Mouse (Mus musculus): Measurements from ENCODE around the gene Olfr91. TPM values are rescaled to one million over a fixed set of nuclear protein-coding genes. Genes with fewer than 3 reads are reported as not detected.

Olfr91 gene
- polyA plus RNA-seq, 1 experiment, result 0.22 TPM

DNA sequence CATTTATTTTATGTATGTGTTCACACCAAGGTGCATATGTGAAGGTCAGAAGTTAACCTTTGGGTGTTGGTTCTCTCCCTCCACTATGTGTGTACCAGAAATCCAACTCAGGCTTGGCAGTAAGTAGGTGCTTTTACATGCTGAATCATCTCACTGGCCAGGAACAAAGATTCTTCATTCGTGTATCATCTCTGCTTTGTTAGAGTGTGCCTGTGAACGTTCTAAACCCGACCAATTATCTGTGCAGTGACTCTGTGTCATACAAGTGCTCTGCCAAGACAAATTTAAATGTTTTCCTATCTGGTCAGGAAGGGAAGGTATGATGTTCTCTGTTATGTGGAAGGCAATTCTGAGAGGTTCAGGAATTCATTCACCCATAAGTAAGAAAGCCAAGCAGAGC lies 36.6 kb downstream of the Olfr91 start:
- no peak overlapping the region for H3K4me3 ChIP-seq (ENCODE audit: control insufficient read depth, low read depth, low read length)
- TF ChIP-seq CTCF (IDR thresholded peaks at IDR 0.05; ENCODE audit: control insufficient read depth, insufficient read depth, insufficient replicate concordance, low read depth, low read length) (no peak), POLR2A (IDR thresholded peaks at IDR 0.05; ENCODE audit: control insufficient read depth, low read depth, low read length) (no peak)
- no peak overlapping the region for H3K27ac ChIP-seq (ENCODE audit: control insufficient read depth, insufficient read depth, low read depth, low read length)
- H3K4me1 ChIP-seq (ENCODE audit: control insufficient read depth, insufficient read depth, low read length), result peaks cover 2% of the 10 kb centered on the region; the same call in 1 of the 2 replicates
- H3K27me3 ChIP-seq (ENCODE audit: control insufficient read depth, insufficient read depth, low read length), result no peaks in the 10 kb centered on the region
- no peaks in the 10 kb centered on the region for H3K36me3 ChIP-seq (ENCODE audit: control insufficient read depth, insufficient read depth, low read length)

DNA sequence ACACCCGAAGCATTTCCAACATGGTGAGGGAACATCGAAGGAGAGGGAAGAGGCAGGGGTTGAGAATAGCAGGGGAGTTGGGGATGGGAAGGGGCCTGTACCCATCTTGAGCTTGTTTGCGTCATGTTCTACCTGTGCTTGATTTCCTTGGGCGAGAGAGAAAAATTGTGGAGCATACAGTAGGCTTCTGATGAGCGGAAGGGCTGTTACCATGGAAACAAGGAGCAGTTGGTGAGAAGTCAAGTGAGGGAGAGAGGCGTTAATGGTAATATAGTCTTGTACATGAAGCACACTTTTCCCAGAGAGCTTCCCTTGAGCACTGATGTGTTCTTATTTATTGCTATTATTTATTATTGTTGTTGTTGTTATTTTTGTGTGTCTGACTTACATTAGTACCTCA lies 41.1 kb downstream of the Olfr91 start:
- Histone ChIP-seq H3K4me1 (ENCODE audit: control insufficient read depth, insufficient read depth, low read length) (peaks cover 2% of the 10 kb centered on the region; the same call in 1 of the 2 replicates), H3K27me3 (ENCODE audit: control insufficient read depth, insufficient read depth, low read length) (no peaks in the 10 kb centered on the region), H3K27ac (ENCODE audit: control insufficient read depth, insufficient read depth, low read depth, low read length) (no peak overlapping the region), H3K36me3 (ENCODE audit: control insufficient read depth, insufficient read depth, low read length) (no peaks in the 10 kb centered on the region), H3K4me3 (ENCODE audit: control insufficient read depth, low read depth, low read length) (peak overlapping the region; percentile 80)
- TF ChIP-seq CTCF (IDR thresholded peaks at IDR 0.05; ENCODE audit: control insufficient read depth, insufficient read depth, insufficient replicate concordance, low read depth, low read length), result no peak
- no peak for TF ChIP-seq POLR2A (IDR thresholded peaks at IDR 0.05; ENCODE audit: control insufficient read depth, low read depth, low read length)

DNA sequence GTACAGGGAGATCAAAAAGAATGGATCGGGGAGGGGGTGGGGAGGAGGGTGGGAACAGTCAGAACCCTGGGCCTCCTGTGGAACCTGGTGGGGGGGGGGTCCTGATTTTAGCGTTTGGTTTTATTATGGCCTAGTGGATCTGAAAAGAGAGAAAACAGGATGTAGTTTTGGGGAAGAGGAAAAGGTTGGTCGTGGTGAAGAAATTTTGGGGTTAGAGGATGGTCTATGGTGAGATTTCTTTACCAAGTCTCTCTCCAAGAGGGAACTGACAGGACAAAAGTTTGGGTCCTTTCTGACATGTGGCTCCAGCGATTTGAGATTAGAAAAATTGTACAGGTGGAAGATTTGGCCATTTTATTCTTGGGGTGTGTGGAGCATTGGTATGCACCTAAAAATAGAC lies 46.3 kb downstream of the Olfr91 start:
- no peaks in the 10 kb centered on the region for H3K36me3 ChIP-seq (ENCODE audit: control insufficient read depth, insufficient read depth, low read length)
- H3K27me3 ChIP-seq (ENCODE audit: control insufficient read depth, insufficient read depth, low read length), result no peaks in the 10 kb centered on the region
- no peak overlapping the region for H3K4me3 ChIP-seq (ENCODE audit: control insufficient read depth, low read depth, low read length)
- TF ChIP-seq CTCF (IDR thresholded peaks at IDR 0.05; ENCODE audit: control insufficient read depth, insufficient read depth, insufficient replicate concordance, low read depth, low read length) (no peak), POLR2A (IDR thresholded peaks at IDR 0.05; ENCODE audit: control insufficient read depth, low read depth, low read length) (no peak)
- peaks cover 20% of the 10 kb centered on the region for H3K4me1 ChIP-seq (ENCODE audit: control insufficient read depth, insufficient read depth, low read length)
- no peak overlapping the region for H3K27ac ChIP-seq (ENCODE audit: control insufficient read depth, insufficient read depth, low read depth, low read length)

DNA sequence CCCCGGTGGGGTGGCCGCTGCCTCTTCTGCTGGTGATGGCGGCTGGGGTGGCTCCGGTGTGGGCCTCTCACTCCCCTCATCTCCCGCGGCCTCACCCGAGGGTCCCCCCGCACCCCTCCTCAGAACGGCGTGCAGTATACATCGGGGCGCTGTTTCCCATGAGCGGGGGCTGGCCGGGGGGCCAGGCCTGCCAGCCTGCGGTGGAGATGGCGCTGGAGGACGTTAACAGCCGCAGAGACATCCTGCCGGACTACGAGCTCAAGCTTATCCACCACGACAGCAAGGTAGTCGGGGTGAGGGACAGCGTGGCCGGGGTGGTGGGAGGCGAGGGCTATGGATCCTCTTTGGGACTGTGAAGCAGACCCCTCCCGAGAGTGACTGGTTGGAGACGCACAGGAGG lies 47.2 kb downstream of the Olfr91 start:
- H3K27me3 ChIP-seq (ENCODE audit: control insufficient read depth, insufficient read depth, low read length), result no peaks in the 10 kb centered on the region; the same call in 1 of the 2 replicates
- no peaks in the 10 kb centered on the region for H3K36me3 ChIP-seq (ENCODE audit: control insufficient read depth, insufficient read depth, low read length)
- peak overlapping the region; percentile 75 for H3K4me3 ChIP-seq (ENCODE audit: control insufficient read depth, low read depth, low read length)
- H3K27ac ChIP-seq (ENCODE audit: control insufficient read depth, insufficient read depth, low read depth, low read length), result no peak overlapping the region
- H3K4me1 ChIP-seq (ENCODE audit: control insufficient read depth, insufficient read depth, low read length), result peaks cover 23% of the 10 kb centered on the region
- TF ChIP-seq POLR2A (IDR thresholded peaks at IDR 0.05; ENCODE audit: control insufficient read depth, low read depth, low read length), result no peak
- TF ChIP-seq CTCF (IDR thresholded peaks at IDR 0.05; ENCODE audit: control insufficient read depth, insufficient read depth, insufficient replicate concordance, low read depth, low read length), result no peak

DNA sequence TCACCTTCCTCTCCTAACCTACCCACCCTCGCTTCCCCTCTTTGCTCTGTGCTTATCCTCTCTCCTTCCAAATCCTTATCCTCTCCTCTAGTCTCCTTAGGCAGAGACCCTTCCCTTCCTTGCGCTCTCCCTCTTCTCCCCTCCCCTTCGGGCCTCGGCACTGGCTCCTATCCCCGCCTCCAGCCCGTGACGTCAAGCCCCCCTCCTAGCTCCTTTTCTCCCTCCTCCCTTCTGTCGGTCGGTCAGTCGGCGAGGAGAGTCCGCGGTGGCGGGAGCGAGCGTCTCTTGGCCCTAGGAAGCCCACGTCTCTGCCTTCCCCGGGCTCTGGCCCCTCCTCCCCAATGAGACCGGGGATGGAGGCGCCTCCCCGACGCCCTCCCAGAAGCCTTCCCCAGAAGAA lies 47.7 kb downstream of the Olfr91 start:
- H3K36me3 ChIP-seq (ENCODE audit: control insufficient read depth, insufficient read depth, low read length), result no peaks in the 10 kb centered on the region
- TF ChIP-seq POLR2A (IDR thresholded peaks at IDR 0.05; ENCODE audit: control insufficient read depth, low read depth, low read length) (peak; percentile 55; the same call in 1 of the 2 replicates), CTCF (IDR thresholded peaks at IDR 0.05; ENCODE audit: control insufficient read depth, insufficient read depth, insufficient replicate concordance, low read depth, low read length) (no peak)
- H3K27me3 ChIP-seq (ENCODE audit: control insufficient read depth, insufficient read depth, low read length), result no peaks in the 10 kb centered on the region; the same call in 1 of the 2 replicates
- H3K4me1 ChIP-seq (ENCODE audit: control insufficient read depth, insufficient read depth, low read length), result peaks cover 23% of the 10 kb centered on the region
- H3K4me3 ChIP-seq (ENCODE audit: control insufficient read depth, low read depth, low read length), result peak overlapping the region; percentile 75
- H3K27ac ChIP-seq (ENCODE audit: control insufficient read depth, insufficient read depth, low read depth, low read length), result no peak overlapping the region

DNA sequence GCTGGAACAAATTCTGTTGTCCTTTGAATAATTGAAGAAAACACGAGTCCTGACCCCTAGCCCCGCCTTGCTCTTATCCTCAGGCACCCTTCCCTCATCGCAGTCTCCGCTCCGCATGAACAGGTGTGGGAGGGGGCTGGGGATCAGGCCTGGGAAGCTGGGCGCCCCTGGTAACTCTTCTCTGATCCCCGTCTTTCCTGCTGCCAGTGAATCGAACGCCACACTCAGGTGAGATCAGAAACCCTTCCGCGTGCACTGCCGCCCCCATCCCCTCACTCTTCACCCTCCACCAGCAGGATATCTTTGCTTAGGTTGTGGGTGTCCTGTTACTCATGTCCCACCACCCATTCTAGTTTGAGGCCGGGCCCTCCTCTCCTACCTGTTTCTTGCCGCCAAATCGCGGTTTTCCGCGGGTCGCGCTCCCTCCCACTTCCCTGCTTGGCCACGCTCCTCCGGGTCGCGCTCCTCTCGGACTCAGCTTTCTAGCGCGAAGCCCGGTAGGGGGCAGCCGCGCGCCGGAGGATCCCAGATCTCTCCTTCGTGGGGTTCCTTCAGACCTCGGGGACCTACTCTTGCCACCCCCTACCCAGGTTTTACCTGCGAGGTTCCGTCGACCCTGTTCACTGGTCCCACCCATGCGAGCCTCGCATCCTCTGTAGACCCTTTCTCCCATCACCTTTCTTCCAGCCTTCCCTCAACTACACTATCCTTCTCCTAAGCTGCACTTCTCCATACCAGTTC lies 48.3 kb downstream of the Olfr91 start:
- peaks cover 23% of the 10 kb centered on the region for H3K4me1 ChIP-seq (ENCODE audit: control insufficient read depth, insufficient read depth, low read length)

DNA sequence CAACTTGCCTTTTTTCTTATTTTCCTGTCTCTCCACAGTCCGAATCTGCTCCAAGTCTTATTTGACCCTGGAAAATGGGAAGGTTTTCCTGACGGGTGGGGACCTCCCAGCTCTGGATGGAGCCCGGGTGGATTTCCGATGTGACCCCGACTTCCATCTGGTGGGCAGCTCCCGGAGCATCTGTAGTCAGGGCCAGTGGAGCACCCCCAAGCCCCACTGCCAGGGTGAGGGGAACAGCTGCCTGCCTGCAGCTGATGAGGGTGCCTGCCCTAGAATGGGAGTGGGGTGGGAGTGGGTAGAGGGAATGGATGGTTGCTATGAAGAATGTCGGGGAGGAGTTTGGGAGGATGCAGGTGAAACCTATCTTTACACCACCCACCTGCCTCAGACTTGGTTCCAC lies 49.7 kb downstream of the Olfr91 start:
- no peak overlapping the region for H3K27ac ChIP-seq (ENCODE audit: control insufficient read depth, insufficient read depth, low read depth, low read length)
- no peaks in the 10 kb centered on the region; the same call in 1 of the 2 replicates for H3K27me3 ChIP-seq (ENCODE audit: control insufficient read depth, insufficient read depth, low read length)
- H3K4me1 ChIP-seq (ENCODE audit: control insufficient read depth, insufficient read depth, low read length), result peaks cover 23% of the 10 kb centered on the region
- H3K4me3 ChIP-seq (ENCODE audit: control insufficient read depth, low read depth, low read length), result no peak overlapping the region
- TF ChIP-seq CTCF (IDR thresholded peaks at IDR 0.05; ENCODE audit: control insufficient read depth, insufficient read depth, insufficient replicate concordance, low read depth, low read length), result no peak
- H3K36me3 ChIP-seq (ENCODE audit: control insufficient read depth, insufficient read depth, low read length), result no peaks in the 10 kb centered on the region

More for the DNA sequence above, 48.3 kb downstream of the Olfr91 start:
- Histone ChIP-seq H3K36me3 (ENCODE audit: control insufficient read depth, insufficient read depth, low read length) (no peaks in the 10 kb centered on the region), H3K4me3 (ENCODE audit: control insufficient read depth, low read depth, low read length) (peak overlapping the region; percentile 75), H3K27ac (ENCODE audit: control insufficient read depth, insufficient read depth, low read depth, low read length) (no peak overlapping the region), H3K27me3 (ENCODE audit: control insufficient read depth, insufficient read depth, low read length) (no peaks in the 10 kb centered on the region; the same call in 1 of the 2 replicates)
- TF ChIP-seq CTCF (IDR thresholded peaks at IDR 0.05; ENCODE audit: control insufficient read depth, insufficient read depth, insufficient replicate concordance, low read depth, low read length), result peak; percentile 33; the same call in 1 of the 2 replicates
- no peak for TF ChIP-seq POLR2A (IDR thresholded peaks at IDR 0.05; ENCODE audit: control insufficient read depth, low read depth, low read length)

All from testis, adult 2 months (tissue).